Mouse (Mus musculus): ENCODE results near the gene Aldh2. TPM values are rescaled to one million over a fixed set of nuclear protein-coding genes. Genes with fewer than 3 reads are reported as not detected.

The Aldh2 gene
- polyA plus RNA-seq, 1 experiment from 2014 or later = 80.8 TPM

DNA sequence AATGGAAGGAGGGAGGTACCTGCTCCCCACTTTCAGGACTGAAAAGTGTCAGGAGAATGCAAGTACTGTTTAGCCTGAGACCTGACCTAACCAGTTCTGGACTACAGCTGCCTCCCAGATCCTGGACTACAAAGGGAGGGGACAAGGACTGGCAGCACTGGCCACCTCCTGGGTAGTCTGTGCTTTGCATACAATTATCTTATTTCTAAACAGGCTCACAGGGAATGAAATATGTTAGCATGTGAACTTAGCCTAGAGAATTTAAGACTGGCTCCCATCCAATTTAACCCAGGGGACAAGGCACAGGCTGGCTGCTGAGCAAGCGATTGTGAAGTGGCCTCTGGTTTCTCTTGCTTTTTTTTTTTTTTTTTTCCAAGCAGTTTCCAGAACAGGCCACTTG, 22.8 kb downstream of the Aldh2 start:
- no peak overlapping the region for H3K27ac ChIP-seq
- no peaks in the 10 kb centered on the region for H3K27me3 ChIP-seq
- peaks cover 42% of the 10 kb centered on the region for H3K36me3 ChIP-seq (ENCODE audit: poor library complexity, severe bottlenecking)
- no peaks in the 10 kb centered on the region for H3K4me1 ChIP-seq
- ATAC-seq = no peak
- 72% methylated on average over 1 of the region's 1 CpGs for WGBS
- no peak overlapping the region for H3K4me3 ChIP-seq
- no peak overlapping the region for H3K4me2 ChIP-seq
- H3K9ac ChIP-seq = no peak overlapping the region
- H3K9me3 ChIP-seq (replicated peaks) = no peaks in the 10 kb centered on the region

DNA sequence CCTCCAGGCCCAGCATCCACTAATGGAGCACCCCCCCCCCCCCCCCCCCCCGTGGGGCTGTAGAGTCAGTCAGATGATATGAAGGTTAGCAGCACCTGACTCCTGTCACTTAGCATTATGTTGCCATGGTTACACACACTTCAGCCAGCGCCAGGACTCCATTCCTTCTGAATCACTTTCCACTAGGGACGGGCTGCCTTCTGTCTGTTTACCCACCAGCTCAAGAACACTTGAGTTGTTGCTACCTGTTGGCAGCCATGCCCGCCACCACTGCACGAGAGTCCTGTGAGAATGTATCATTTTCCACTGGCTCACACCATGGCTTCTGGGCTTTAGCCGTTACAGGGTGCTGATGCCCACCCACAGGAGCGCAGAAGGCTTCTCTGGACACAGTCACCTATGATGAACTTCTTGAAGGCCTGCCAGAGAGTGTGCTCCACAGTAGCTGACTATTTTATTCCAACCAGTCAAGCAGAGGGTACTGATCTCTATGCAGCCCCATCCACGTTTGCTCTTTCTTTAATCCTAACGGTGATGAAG, 23.7 kb downstream of the Aldh2 start:
- H3K4me1 ChIP-seq = no peaks in the 10 kb centered on the region
- no peak overlapping the region for H3K9ac ChIP-seq
- H3K4me2 ChIP-seq = no peak overlapping the region
- ATAC-seq = no peak
- no peak overlapping the region for H3K27ac ChIP-seq
- H3K9me3 ChIP-seq (replicated peaks) = no peaks in the 10 kb centered on the region
- H3K4me3 ChIP-seq = no peak overlapping the region
- no peaks in the 10 kb centered on the region for H3K27me3 ChIP-seq
- 74% methylated on average over 8 of the region's 9 CpGs for WGBS
- peaks cover 37% of the 10 kb centered on the region for H3K36me3 ChIP-seq (ENCODE audit: poor library complexity, severe bottlenecking)

DNA sequence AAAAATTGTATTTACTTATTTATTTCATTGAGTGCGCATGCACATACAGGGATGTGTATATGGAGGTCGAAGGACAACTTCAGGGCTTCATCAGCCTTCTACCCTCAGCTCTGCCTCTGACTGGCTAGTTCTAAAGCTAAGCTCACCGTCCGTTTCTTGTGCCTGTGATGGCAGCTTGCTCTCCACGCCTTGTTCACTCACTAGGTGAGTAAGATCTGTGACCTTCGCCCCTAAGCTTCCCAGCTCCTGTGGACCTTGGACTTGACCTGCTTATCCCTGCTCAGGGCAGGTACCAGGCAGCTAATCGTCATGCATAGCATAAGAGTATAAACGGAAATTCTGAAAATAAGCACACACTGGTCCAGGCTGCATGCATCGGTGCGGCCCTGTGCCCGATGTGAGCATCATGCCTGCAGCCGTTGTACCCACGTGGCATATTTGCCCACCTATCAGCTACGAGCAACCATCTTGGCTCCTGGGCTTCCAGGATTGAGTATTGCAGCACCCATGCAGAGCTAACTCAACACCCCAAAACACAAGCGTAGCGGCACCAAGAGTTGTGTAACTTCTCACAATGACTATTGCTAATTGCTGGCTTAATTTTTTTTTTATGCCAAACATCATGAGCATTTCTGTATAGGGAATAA, 27.5 kb downstream of the Aldh2 start:
- WGBS = 92% methylated on average over 16 of the region's 16 CpGs
- peaks cover 13% of the 10 kb centered on the region; the same call in 1 of the 2 replicates for H3K36me3 ChIP-seq (ENCODE audit: poor library complexity, severe bottlenecking)
- no peak overlapping the region for H3K4me2 ChIP-seq
- no peak for ATAC-seq
- peaks cover 3% of the 10 kb centered on the region; the same call in 1 of the 2 replicates for H3K4me1 ChIP-seq
- H3K9me3 ChIP-seq (replicated peaks) = no peaks in the 10 kb centered on the region
- no peaks in the 10 kb centered on the region for H3K27me3 ChIP-seq
- no peak overlapping the region for H3K9ac ChIP-seq
- H3K27ac ChIP-seq = no peak overlapping the region
- H3K4me3 ChIP-seq = no peak overlapping the region

DNA sequence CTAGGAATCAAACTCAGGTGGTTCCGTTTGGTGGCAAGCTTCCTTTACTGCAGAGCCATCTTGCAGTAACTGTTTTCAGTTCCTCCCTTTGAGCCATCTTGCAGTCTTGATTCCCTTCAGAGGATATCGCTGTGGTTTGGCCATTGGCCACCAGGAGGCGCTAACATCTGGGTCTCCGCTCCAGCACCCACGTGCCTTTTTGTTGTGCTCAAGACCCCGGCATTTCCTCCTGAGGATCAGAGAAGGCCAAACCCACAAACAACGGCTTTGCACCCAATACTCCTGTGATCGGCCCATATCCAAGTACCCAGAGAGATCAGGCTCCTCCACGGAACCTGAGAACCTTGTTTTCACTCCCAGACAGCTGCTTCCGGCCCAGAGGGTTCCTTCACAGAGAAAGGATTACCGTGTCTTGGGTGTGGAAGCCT, 29.1 kb downstream of the Aldh2 start:
- H3K9ac ChIP-seq = 0 out of 2 replicates have a peak overlapping the region, but pooled peaks have one; percentile 3
- no peaks in the 10 kb centered on the region for H3K36me3 ChIP-seq (ENCODE audit: poor library complexity, severe bottlenecking)
- no peak overlapping the region for H3K27ac ChIP-seq
- H3K4me2 ChIP-seq = peak overlapping the region; percentile 42
- peak; percentile 62; the same call in 1 of the 2 replicates for ATAC-seq
- no peaks in the 10 kb centered on the region for H3K27me3 ChIP-seq
- WGBS = 12% methylated on average over 11 of the region's 11 CpGs
- no peak overlapping the region for H3K4me3 ChIP-seq
- no peaks in the 10 kb centered on the region for H3K9me3 ChIP-seq (replicated peaks)
- H3K4me1 ChIP-seq = peaks cover 3% of the 10 kb centered on the region; the same call in 1 of the 2 replicates

DNA sequence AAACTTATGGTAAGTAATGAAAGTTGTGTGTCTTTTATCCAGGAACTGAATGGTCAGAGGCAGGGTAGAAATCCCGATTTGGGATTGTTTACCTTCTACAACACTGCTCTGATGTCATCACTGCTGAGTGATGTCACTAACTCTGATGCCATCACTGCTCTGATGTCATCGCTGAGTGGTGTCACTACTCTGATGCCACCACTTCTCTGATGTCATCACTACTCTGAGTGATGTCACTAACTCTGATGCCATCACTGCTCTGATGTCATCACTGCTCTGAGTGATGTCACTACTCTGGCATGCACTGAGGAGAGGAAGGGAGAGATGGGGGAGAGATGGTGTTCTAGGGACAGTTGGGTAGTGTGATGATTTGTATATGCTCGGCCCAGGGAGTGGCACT, 31.2 kb downstream of the Aldh2 start:
- WGBS = 89% methylated on average over 3 of the region's 3 CpGs
- Histone ChIP-seq H3K4me2 (no peak overlapping the region), H3K4me1 (peaks cover 3% of the 10 kb centered on the region; the same call in 1 of the 2 replicates), H3K9me3 (replicated peaks) (no peaks in the 10 kb centered on the region), H3K27me3 (no peaks in the 10 kb centered on the region), H3K27ac (no peak overlapping the region), H3K9ac (no peak overlapping the region), H3K36me3 (ENCODE audit: poor library complexity, severe bottlenecking) (no peaks in the 10 kb centered on the region), H3K4me3 (no peak overlapping the region)
- ATAC-seq = no peak

DNA sequence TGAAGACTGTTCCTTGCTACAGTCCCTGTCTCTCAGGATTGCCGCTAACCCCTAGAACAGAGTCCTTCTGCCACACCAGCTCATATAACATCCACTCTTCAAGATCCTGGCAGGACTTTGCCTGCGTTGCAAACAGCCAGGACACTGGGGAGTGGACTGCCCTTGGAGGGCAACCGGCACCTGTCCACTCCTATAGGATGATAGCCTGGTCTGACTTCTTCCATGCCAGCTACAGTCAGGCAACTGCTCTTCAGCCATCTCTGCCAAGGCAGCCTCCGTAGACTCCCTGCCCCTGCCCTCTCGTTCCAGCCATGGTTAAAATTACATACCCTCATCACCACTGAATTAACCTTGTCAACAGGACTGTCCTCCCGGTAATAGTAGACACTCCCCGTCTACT, 44.4 kb downstream of the Aldh2 start:
- WGBS = 93% methylated on average over 7 of the region's 7 CpGs

DNA sequence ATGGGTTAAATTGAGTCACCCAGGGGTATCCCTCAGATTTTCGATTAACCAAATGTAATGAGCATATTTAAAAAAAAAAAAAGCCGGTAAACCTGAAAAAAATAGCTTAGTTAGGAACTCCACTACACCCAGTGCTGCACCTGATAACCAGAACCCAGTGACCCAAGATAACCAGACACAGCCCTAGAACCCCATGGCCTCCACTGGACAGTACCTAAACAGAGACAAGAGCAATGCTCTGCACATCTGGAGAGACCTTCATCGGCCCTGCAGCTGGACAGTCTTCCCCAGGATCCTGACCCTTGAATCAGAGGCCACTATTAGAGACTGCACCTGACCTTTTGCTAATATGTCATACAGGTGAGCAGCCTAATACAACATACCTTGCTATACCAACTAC, 46.5 kb downstream of the Aldh2 start:
- Histone ChIP-seq H3K9me3 (replicated peaks) (no peaks in the 10 kb centered on the region), H3K27me3 (no peaks in the 10 kb centered on the region), H3K9ac (no peak overlapping the region), H3K4me2 (no peak overlapping the region), H3K36me3 (ENCODE audit: poor library complexity, severe bottlenecking) (no peaks in the 10 kb centered on the region), H3K27ac (no peak overlapping the region), H3K4me3 (no peak overlapping the region), H3K4me1 (peaks cover 25% of the 10 kb centered on the region)
- 96% methylated on average over 3 of the region's 3 CpGs for WGBS
- ATAC-seq = no peak

More for the DNA sequence above, 44.4 kb downstream of the Aldh2 start:
- Histone ChIP-seq H3K4me2 (no peak overlapping the region), H3K4me3 (no peak overlapping the region), H3K27ac (no peak overlapping the region), H3K4me1 (peaks cover 12% of the 10 kb centered on the region), H3K9ac (no peak overlapping the region), H3K27me3 (no peaks in the 10 kb centered on the region), H3K36me3 (ENCODE audit: poor library complexity, severe bottlenecking) (no peaks in the 10 kb centered on the region), H3K9me3 (replicated peaks) (no peaks in the 10 kb centered on the region)
- no peak for ATAC-seq

DNA sequence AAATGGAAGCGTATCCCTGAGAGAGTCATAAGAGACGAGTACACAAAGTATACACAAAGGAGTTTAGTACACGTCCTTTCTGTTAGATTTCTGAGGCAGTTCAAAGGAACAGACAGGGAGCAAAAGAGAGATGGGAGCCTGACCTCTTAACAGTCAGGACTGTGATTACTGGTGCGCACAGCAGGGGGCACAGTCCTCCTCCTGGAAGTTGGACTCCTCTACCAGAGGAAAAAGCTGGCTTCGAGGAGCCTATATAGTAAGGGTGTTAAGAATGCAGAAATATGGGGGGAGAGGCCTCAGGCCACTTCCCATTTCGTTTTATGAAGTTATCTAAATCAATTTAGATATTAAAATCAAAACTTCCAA, 47.1 kb downstream of the Aldh2 start:
- Histone ChIP-seq H3K27me3 (no peaks in the 10 kb centered on the region), H3K4me3 (peak overlapping the region; percentile 98), H3K27ac (no peak overlapping the region), H3K4me2 (peak overlapping the region; percentile 98), H3K9ac (peak overlapping the region; percentile 99), H3K36me3 (ENCODE audit: poor library complexity, severe bottlenecking) (no peaks in the 10 kb centered on the region), H3K4me1 (peaks cover 25% of the 10 kb centered on the region), H3K9me3 (replicated peaks) (no peaks in the 10 kb centered on the region)
- WGBS = 42% methylated on average over 6 of the region's 6 CpGs
- peak; percentile 21 for ATAC-seq

DNA sequence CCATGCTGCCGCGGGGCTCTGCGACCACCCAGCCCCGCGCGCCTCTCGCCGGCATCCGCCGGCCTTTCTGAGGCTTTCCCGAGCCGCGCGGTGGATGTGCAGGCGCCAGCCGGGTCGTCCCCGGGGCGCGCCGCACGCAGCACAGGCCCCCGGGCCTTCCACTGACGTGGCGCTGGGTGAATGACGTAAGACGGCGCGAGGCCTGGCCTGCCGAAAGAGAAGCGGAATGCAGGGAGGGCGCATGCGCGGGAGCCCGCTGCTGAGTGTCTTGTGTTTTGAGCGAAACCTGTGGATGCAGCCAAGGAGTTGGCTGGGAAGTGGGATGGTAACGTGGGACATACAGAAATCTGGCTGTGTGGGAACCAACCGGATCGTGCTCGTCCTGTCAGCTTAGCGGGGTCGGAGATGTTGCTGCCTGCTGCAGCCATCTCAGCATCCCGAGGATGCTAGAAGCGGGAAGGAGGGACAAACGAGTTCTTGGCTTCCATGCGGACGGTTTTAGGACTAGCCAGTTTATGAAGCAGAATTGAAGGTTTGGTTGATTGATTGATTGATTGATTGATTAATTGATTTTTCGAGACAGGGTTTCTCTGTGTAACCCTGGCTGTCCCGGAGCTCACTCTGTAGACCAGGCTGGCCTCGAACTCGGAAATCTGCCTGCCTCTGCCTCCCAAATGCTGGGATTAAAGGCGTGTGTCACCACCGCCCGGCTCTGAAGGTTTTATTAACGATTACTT, 47.7 kb downstream of the Aldh2 start, which contains the start of gene Mapkapk5:
Gene Mapkapk5 (minus strand): TSS at position 113 of the 737 bp plus-strand sequence.
- H3K27me3 ChIP-seq = no peaks in the 10 kb centered on the region
- H3K4me2 ChIP-seq = peak within 1 kb of the TSS; percentile 98
- H3K4me3 ChIP-seq = peak within 1 kb of the TSS; percentile 98
- H3K27ac ChIP-seq = peak within 1 kb of the TSS; percentile 95
- ATAC-seq = peak; percentile 98
- H3K9ac ChIP-seq = peak within 1 kb of the TSS; percentile 99
- WGBS = 2% methylated on average over 55 of the region's 55 CpGs
- no peaks in the 10 kb centered on the region for H3K9me3 ChIP-seq (replicated peaks)
- peaks cover 25% of the 10 kb centered on the region for H3K4me1 ChIP-seq
- H3K36me3 ChIP-seq (ENCODE audit: poor library complexity, severe bottlenecking) = no peaks in the 10 kb centered on the region

DNA sequence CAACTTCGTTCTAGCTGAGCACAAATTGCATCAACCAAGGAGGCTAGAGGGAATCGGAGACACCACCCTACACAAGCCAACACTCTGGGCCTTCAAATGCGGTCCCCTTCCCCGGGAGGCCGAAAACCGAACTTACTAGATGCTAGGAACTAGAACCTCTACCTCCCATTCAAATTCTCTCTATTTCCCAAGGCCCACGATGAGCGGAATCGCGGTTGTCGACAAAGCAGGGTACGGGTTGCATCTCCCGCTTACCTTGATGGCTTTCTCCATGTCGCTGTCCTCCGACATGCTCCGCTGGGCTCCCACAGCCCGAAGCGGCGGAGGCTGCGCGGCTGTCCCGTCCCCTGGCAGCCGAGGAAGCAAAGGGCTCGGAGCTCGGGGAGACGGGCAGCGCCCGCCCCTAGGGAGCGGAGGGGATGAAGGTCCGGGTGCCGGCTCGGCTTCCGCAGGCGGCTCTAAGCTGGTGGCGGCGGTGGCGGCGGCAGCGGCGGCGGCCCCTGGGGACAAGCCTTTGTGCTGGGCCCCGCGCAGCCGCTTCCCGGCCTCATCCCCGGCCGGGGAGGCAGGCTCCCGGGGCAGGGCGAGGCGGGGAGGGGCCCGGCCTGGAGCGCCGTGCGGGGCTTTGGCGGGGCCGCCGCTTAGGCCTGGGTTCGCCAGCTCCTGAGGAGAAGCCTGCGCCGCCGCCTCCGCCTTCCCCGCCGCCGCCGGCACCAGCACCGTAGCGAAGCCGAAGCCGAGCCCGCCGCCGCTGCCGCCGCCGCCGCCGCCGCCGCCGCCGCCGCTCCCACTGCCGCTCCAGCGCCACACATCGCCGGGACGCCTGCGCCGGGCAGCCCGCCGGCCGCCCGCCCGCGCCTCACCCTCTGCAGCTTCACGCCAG, 48.5 kb downstream of the Aldh2 start, which contains the start of the genes Adam1a and Gm42878:
Gene Adam1a (minus strand): TSS at position 573 of the 883 bp plus-strand sequence.
Gene Gm42878 (minus strand): TSS at position 573 of the 883 bp plus-strand sequence.
- H3K36me3 ChIP-seq (ENCODE audit: poor library complexity, severe bottlenecking) = no peaks in the 10 kb centered on the region
- H3K9ac ChIP-seq = peak within 1 kb of the TSS; percentile 99
- H3K4me2 ChIP-seq = peak within 1 kb of the TSS; percentile 98
- H3K9me3 ChIP-seq (replicated peaks) = no peaks in the 10 kb centered on the region
- ATAC-seq = peak; percentile 62
- H3K4me1 ChIP-seq = peaks cover 25% of the 10 kb centered on the region
- peak within 1 kb of the TSS; percentile 98 for H3K4me3 ChIP-seq
- under 1% methylated on average over 78 of the region's 97 CpGs for WGBS
- H3K27ac ChIP-seq = peak within 1 kb of the TSS; percentile 95
- no peaks in the 10 kb centered on the region for H3K27me3 ChIP-seq

DNA sequence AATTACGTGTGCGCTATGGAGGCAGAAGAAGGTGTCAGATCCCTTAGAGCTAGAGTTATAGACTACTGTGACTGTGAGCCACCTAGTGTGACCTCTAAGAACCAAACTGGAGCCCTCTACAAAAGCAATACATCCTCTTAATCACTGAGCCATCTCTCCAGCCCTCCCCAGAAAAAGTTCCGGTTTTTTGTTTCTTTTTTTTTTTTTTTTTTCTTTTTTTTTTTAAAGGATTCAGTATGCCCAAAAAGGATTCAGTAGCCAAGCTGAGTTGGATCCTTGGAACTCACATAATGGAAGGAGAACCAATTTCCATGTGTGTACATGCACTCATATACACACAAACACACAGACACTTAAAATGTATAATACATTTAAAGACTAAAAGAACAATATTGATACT, 50.3 kb downstream of the Aldh2 start:
- Histone ChIP-seq H3K36me3 (ENCODE audit: poor library complexity, severe bottlenecking) (peaks cover 8% of the 10 kb centered on the region), H3K27me3 (no peaks in the 10 kb centered on the region), H3K9ac (no peak overlapping the region), H3K4me3 (no peak overlapping the region), H3K4me2 (no peak overlapping the region), H3K9me3 (replicated peaks) (no peaks in the 10 kb centered on the region), H3K27ac (no peak overlapping the region), H3K4me1 (peaks cover 25% of the 10 kb centered on the region)
- no peak for ATAC-seq
- 82% methylated on average over 3 of the region's 3 CpGs for WGBS

Data from forebrain, embryonic 13.5 days (tissue).